7 mouse cellular contexts compared by ENCODE assay signal in genomic region chr8:71568941-71569340, GRCm38 (mm10). TPM values are rescaled to one million over a fixed set of nuclear protein-coding genes. Genes with fewer than 3 reads are reported as not detected.
A peak's percentile ranks its signal among the peaks of the same experiment; 100 is the strongest.
DNase-seq lines count a peak whose midpoint lies in the region; ATAC-seq and TF ChIP-seq lines count a peak whose summit lies in the region.

No protein-coding gene starts in this region.

- no peaks in the 10 kb centered on the region for H3K9me3 ChIP-seq in forebrain, embryonic 13.5 days (replicated peaks)
- no peaks in the 10 kb centered on the region; the same call in 1 of the 2 replicates for H3K9me3 ChIP-seq in intestine, postnatal 0 days (ENCODE audit: control insufficient read depth)
- no peaks in the 10 kb centered on the region for H3K9me3 ChIP-seq in neural tube, embryonic 14.5 days (ENCODE audit: control insufficient read depth, low read length)

- DNase-seq in left cerebral cortex, adult 2 months (ENCODE audit: extremely low spot score in 1 of 2, low spot score in 2 of 2), result no peak
- DNase-seq in left cerebral cortex, adult 18-20 months (ENCODE audit: low spot score in 2 of 2), result no peak
- no peak for DNase-seq in testis, postnatal 10 days (ENCODE audit: low spot score)
- DNase-seq in left cerebral cortex, postnatal 25 days (ENCODE audit: low spot score in 2 of 2), result no peak

- ATAC-seq in forebrain, embryonic 13.5 days, result no peak
- no peak for ATAC-seq in intestine, postnatal 0 days
- no peak for ATAC-seq in neural tube, embryonic 14.5 days (ENCODE audit: low read depth)

- no peak for TF ChIP-seq CTCF in left cerebral cortex, adult 2 months (IDR thresholded peaks at IDR 0.05)
- TF ChIP-seq CTCF in intestine, postnatal 0 days (IDR thresholded peaks at IDR 0.05; ENCODE audit: low read depth), result no peak

- H3K4me1 ChIP-seq in forebrain, embryonic 13.5 days, result peaks cover 45% of the 10 kb centered on the region
- H3K4me1 ChIP-seq in intestine, postnatal 0 days (replicated peaks; ENCODE audit: control insufficient read depth, insufficient read depth, low read length), result peaks cover 2% of the 10 kb centered on the region
- peaks cover 17% of the 10 kb centered on the region for H3K4me1 ChIP-seq in neural tube, embryonic 14.5 days (ENCODE audit: control insufficient read depth, insufficient read depth, low read length)

- peaks cover 5% of the 10 kb centered on the region for H3K27me3 ChIP-seq in forebrain, embryonic 13.5 days
- no peaks in the 10 kb centered on the region for H3K27me3 ChIP-seq in intestine, postnatal 0 days (replicated peaks; ENCODE audit: control insufficient read depth, insufficient read depth, low read length)
- H3K27me3 ChIP-seq in neural tube, embryonic 14.5 days (ENCODE audit: control insufficient read depth, insufficient read depth, low read length), result no peaks in the 10 kb centered on the region

- no peaks in the 10 kb centered on the region for H3K36me3 ChIP-seq in forebrain, embryonic 13.5 days (ENCODE audit: poor library complexity, severe bottlenecking)
- H3K36me3 ChIP-seq in intestine, postnatal 0 days (ENCODE audit: control insufficient read depth, insufficient read depth), result no peaks in the 10 kb centered on the region
- H3K36me3 ChIP-seq in neural tube, embryonic 14.5 days (ENCODE audit: control insufficient read depth, insufficient read depth, low read length), result no peaks in the 10 kb centered on the region

- 17% methylated on average over 6 of the region's 6 CpGs for WGBS in forebrain, embryonic 13.5 days
- WGBS in intestine, postnatal 0 days, result 28% methylated on average over 6 of the region's 6 CpGs
- WGBS in neural tube, embryonic 14.5 days, result 23% methylated on average over 6 of the region's 6 CpGs

- peak overlapping the region; percentile 98 for H3K27ac ChIP-seq in left cerebral cortex, adult 2 months
- peak overlapping the region; percentile 67 for H3K27ac ChIP-seq in forebrain, embryonic 13.5 days
- no peak overlapping the region for H3K27ac ChIP-seq in intestine, postnatal 0 days (ENCODE audit: low read depth, low read length)
- peak overlapping the region; percentile 76 for H3K27ac ChIP-seq in neural tube, embryonic 14.5 days (ENCODE audit: low read depth, low read length)

- intact Hi-C loops in left cerebral cortex, adult 2 months (cut with DNase I), result no loop called here
- intact Hi-C loops in left cerebral cortex, postnatal 25 days (cut with DNase I), result loop anchor here (2.0 kb wide), 1 partner anchor 24 kb away; the partner anchor contains the start of gene Pgls

- peak overlapping the region; percentile 83 for H3K4me2 ChIP-seq in forebrain, embryonic 13.5 days
- H3K4me2 ChIP-seq in intestine, postnatal 0 days (replicated peaks; ENCODE audit: low read depth), result peak overlapping the region; percentile 83
- peak overlapping the region; percentile 93 for H3K4me2 ChIP-seq in neural tube, embryonic 14.5 days (ENCODE audit: low read depth, low read length)

- peak overlapping the region; percentile 82; the same call in 1 of the 2 replicates for H3K9ac ChIP-seq in forebrain, embryonic 13.5 days
- no peak overlapping the region; the same call in 1 of the 2 replicates for H3K9ac ChIP-seq in intestine, postnatal 0 days (ENCODE audit: low read depth, low read length)
- peak overlapping the region; percentile 68 for H3K9ac ChIP-seq in neural tube, embryonic 14.5 days (replicated peaks; ENCODE audit: low read depth, low read length)

- H3K4me3 ChIP-seq in left cerebral cortex, adult 2 months, result peak overlapping the region; percentile 84
- H3K4me3 ChIP-seq in forebrain, embryonic 13.5 days, result peak overlapping the region; percentile 52
- peak overlapping the region; percentile 47; the same call in 1 of the 2 replicates for H3K4me3 ChIP-seq in intestine, postnatal 0 days (ENCODE audit: low read depth, low read length)
- peak overlapping the region; percentile 62 for H3K4me3 ChIP-seq in neural tube, embryonic 14.5 days (ENCODE audit: low read depth, low read length)

RNA-seq across cellular contexts. Expression of gene Slc27a1, which starts 0.3 kb away (rescaled TPM):
- total RNA-seq in left cerebral cortex, adult 2 months (2021), result 100 to 1,000 TPM; 108 to 109 TPM
- 100 to 1,000 TPM in 1 of 2 experiments, 10 to 100 TPM in 1; 86.2 to 100 TPM for total RNA-seq in left cerebral cortex, adult 18-20 months (2021)
- 59.9 and 61.0 TPM in 2 replicates for polyA plus RNA-seq in forebrain, embryonic 13.5 days (2015; fragmentation: Nextera tagmentation; extraction: Ambion mirVana)
- 14.5 and 14.9 TPM in 2 replicates for polyA plus RNA-seq in intestine, postnatal 0 days (2015; fragmentation: Nextera tagmentation; extraction: Ambion mirVana)
- 61.0 and 70.0 TPM in 2 replicates for polyA plus RNA-seq in neural tube, embryonic 14.5 days (2014; fragmentation: Nextera tagmentation; extraction: Ambion mirVana)
- 10 to 100 TPM; 90.0 to 92.8 TPM for total RNA-seq in left cerebral cortex, postnatal 25 days (2021)

RNA-seq across cellular contexts. Expression of gene Nxnl1, which starts 2.5 kb away (rescaled TPM):
- total RNA-seq in left cerebral cortex, adult 2 months (2021), result under 1 TPM in 1 of 2 experiments, not detected in 1; 0.11 TPM
- under 1 TPM in 1 of 2 experiments, not detected in 1; 0.26 TPM for total RNA-seq in left cerebral cortex, adult 18-20 months (2021)
- polyA plus RNA-seq in forebrain, embryonic 13.5 days (2015; fragmentation: Nextera tagmentation; extraction: Ambion mirVana), result 0.06 TPM in 1 of 2 replicates, not detected in the other
- not detected in 2 replicates for polyA plus RNA-seq in intestine, postnatal 0 days (2015; fragmentation: Nextera tagmentation; extraction: Ambion mirVana)
- polyA plus RNA-seq in neural tube, embryonic 14.5 days (2014; fragmentation: Nextera tagmentation; extraction: Ambion mirVana), result not detected in 2 replicates
- under 1 TPM in 1 of 2 experiments, not detected in 1; 0.16 TPM for total RNA-seq in left cerebral cortex, postnatal 25 days (2021)

RNA-seq across cellular contexts. Expression of gene Tmem221, which starts 10.3 kb away (rescaled TPM):
- not detected for total RNA-seq in left cerebral cortex, adult 2 months (2021)
- total RNA-seq in left cerebral cortex, adult 18-20 months (2021), result under 1 TPM; 0.21 to 0.23 TPM
- not detected in 2 replicates for polyA plus RNA-seq in forebrain, embryonic 13.5 days (2015; fragmentation: Nextera tagmentation; extraction: Ambion mirVana)
- polyA plus RNA-seq in intestine, postnatal 0 days (2015; fragmentation: Nextera tagmentation; extraction: Ambion mirVana), result 0.66 and 0.90 TPM in 2 replicates
- polyA plus RNA-seq in neural tube, embryonic 14.5 days (2014; fragmentation: Nextera tagmentation; extraction: Ambion mirVana), result not detected in 2 replicates
- total RNA-seq in left cerebral cortex, postnatal 25 days (2021), result under 1 TPM in 1 of 2 experiments, not detected in 1; 0.21 TPM

RNA-seq across cellular contexts. Expression of gene Pgls, which starts 23.0 kb away (rescaled TPM):
- total RNA-seq in left cerebral cortex, adult 2 months (2021), result 10 to 100 TPM; 29.1 to 33.0 TPM
- 10 to 100 TPM; 31.1 to 31.3 TPM for total RNA-seq in left cerebral cortex, adult 18-20 months (2021)
- 201 and 206 TPM in 2 replicates for polyA plus RNA-seq in forebrain, embryonic 13.5 days (2015; fragmentation: Nextera tagmentation; extraction: Ambion mirVana)
- 152 and 154 TPM in 2 replicates for polyA plus RNA-seq in intestine, postnatal 0 days (2015; fragmentation: Nextera tagmentation; extraction: Ambion mirVana)
- polyA plus RNA-seq in neural tube, embryonic 14.5 days (2014; fragmentation: Nextera tagmentation; extraction: Ambion mirVana), result 239 and 259 TPM in 2 replicates
- total RNA-seq in left cerebral cortex, postnatal 25 days (2021), result 10 to 100 TPM; 35.1 to 38.7 TPM

RNA-seq across cellular contexts. Expression of gene Mvb12a, which starts 26.2 kb away (rescaled TPM):
- 10 to 100 TPM; 37.2 to 37.6 TPM for total RNA-seq in left cerebral cortex, adult 2 months (2021)
- 10 to 100 TPM; 35.5 to 36.6 TPM for total RNA-seq in left cerebral cortex, adult 18-20 months (2021)
- 52.9 and 55.3 TPM in 2 replicates for polyA plus RNA-seq in forebrain, embryonic 13.5 days (2015; fragmentation: Nextera tagmentation; extraction: Ambion mirVana)
- polyA plus RNA-seq in intestine, postnatal 0 days (2015; fragmentation: Nextera tagmentation; extraction: Ambion mirVana), result 133 and 143 TPM in 2 replicates
- polyA plus RNA-seq in neural tube, embryonic 14.5 days (2014; fragmentation: Nextera tagmentation; extraction: Ambion mirVana), result 69.0 and 70.6 TPM in 2 replicates
- total RNA-seq in left cerebral cortex, postnatal 25 days (2021), result 10 to 100 TPM; 31.7 to 33.7 TPM
